Mouse (Mus musculus): ENCODE measurements at regions not wholly inside any gene's neighbourhood (a gene's known extent, or its start where the extent isn't known, plus 50 kb on each side); places are given as distances from the start of the nearest gene placed in this dataset.
A peak's percentile ranks its signal among the peaks of the same experiment; 100 is the strongest.

GRCm38 (mm10) chr2:61527127-61527526, 51.3 kb upstream of the Tank start:
- peak; percentile 89 for ATAC-seq (replicated peaks; ENCODE audit: poor library complexity, severe bottlenecking)

- peak; percentile 28 for ATAC-seq (replicated peaks; ENCODE audit: poor library complexity, severe bottlenecking)
Measured at GRCm38 (mm10) chr2:61524060-61524734, 54.2 kb upstream of the Tank start.

DNA sequence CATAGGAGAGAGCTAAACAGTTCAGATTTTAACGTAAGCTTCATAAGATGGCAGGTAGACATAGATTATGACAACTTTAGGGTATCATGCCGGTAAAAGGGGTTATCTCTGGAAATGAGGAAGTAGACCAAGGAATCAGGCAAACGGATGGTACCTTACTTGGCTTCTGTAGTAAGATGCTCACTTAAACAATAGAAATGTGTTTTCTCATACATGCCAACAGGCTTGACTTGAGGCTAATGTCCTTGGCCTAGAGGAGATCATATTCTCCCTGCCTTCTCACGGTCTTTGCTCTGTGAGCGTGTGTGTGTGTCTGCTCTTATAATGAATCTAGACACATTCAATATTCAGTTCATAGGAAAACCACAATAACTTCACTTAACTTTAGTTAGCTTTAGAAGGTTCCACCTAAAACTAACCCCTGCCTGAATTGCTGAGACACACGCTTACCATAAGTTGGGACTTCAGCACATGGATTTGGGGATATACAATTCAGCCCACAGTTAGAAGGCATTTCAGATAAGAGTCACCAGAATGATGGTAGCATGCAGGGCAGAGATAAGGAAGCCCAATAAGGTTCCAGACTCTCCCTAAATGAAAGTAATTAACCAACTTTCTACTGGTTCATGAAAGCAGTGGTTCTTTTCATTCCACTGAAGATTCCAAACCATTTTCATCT, 63.8 kb upstream of the Tank start:
- peak; percentile 11; the same call in 1 of the 2 replicates for ATAC-seq (replicated peaks; ENCODE audit: poor library complexity, severe bottlenecking)

DNA sequence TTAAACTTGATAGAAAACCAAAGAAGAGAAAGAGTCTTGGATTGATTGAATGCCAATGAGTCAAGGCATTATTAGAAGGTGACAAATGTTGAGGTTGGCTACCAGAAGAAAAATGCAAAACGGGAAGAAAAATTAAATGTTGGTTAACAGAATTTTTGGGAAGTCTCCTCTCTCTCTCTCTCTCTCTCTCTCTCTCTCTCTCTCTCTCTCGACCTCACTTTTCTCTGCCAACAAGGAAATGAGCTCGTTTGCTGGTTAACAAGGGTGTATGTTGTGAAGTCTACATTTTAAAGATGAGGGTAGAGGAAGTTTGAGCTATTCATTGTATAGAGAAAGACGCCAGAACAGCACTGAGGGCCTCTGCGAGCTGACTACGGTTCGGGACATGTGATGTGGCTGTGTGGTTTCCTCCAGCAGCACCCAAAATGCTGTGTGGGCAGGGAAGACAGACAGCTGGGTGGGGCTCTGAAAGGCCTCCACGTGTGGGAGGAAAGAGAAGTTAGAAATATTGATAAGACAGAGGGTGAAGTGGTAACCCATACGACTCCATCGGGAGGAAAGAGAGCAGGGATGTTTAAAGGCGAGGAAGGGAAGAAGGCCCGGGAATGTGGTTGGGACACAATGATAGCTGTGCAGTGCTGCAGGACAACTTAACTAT, 64.5 kb upstream of the Tank start:
- peak; percentile 86 for ATAC-seq (replicated peaks; ENCODE audit: poor library complexity, severe bottlenecking)

DNA sequence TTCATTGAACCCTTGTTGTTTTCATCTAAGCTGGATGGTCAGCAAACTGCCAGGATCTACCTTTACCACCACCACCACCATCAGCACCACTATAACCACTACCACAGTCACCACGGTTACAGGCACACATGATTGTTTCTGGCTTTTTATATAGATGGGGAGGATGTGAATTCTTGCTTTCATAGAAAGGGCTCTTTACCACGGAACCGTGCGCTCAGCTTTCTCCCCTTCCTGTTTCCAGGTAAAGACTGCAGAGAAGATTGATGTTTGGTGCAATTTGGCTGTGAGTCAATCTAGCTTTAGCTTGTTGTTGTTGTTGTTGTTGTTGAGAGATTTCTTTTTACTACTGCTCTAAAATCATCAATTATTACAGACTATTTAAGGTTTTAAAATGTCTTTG, 74.8 kb upstream of the Tank start:
- no peak for ATAC-seq (replicated peaks; ENCODE audit: poor library complexity, severe bottlenecking)

DNA sequence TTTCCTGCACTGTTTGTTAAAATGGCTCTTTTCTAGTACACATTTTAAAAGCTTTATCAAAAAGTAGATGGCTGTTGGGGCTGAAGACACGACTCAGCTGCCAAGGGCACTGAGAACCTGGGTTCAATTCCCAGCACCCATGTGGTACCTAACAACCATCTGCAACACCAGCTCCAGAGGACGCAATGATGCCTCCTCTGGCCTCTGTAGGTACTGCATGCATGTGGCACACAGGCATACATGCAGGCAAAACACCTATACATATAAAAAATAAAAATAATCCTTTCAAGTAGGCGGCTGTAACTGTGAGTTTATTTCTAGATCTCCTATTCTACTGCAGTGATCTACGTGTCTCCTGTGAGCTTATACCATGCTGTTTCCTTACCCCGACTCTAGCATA, 76.5 kb upstream of the Tank start:
- no peak; the same call in 1 of the 2 replicates for ATAC-seq (replicated peaks; ENCODE audit: poor library complexity, severe bottlenecking)

DNA sequence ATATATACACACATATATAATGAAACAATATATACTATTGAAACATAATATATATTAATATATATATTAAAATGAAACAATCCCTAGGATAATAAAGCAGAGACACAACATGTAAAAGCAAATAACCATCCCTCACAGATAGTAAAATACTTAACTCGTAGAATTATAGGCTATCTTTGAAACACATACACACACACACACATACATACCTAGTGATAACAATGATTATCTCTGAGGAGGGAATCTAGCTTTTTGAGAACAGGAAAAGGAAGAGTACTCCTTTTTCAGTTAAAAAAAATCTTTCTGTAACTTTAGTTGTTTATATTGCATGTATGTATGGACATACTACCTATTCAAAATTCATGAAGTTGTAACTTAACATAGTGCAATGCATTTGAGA, 79.1 kb upstream of the Tank start:
- ATAC-seq (replicated peaks; ENCODE audit: poor library complexity, severe bottlenecking): no peak

DNA sequence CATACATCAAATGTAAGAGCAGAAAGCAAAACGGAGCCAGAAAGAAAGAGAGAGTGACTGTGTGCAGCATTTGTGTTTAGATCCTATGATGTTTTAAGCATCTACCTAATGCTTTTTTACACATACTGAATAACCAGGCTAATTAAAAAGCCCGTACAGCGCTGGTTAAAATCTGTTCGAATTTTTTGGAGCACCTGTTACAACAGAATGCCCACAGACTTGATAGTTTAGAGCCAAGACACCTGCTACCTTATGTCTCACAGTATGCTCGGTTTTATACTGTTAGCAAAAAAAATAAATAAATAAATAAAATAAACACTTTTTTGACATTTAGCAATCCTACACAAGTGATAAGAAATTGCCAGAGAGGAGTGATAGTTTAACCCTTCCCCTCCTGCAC, 80.5 kb upstream of the Tank start:
- no peak for ATAC-seq (replicated peaks; ENCODE audit: poor library complexity, severe bottlenecking)

- no peak for ATAC-seq (replicated peaks; ENCODE audit: poor library complexity, severe bottlenecking)
Measured at GRCm38 (mm10) chr2:61496968-61497367, 81.4 kb upstream of the Tank start.

DNA sequence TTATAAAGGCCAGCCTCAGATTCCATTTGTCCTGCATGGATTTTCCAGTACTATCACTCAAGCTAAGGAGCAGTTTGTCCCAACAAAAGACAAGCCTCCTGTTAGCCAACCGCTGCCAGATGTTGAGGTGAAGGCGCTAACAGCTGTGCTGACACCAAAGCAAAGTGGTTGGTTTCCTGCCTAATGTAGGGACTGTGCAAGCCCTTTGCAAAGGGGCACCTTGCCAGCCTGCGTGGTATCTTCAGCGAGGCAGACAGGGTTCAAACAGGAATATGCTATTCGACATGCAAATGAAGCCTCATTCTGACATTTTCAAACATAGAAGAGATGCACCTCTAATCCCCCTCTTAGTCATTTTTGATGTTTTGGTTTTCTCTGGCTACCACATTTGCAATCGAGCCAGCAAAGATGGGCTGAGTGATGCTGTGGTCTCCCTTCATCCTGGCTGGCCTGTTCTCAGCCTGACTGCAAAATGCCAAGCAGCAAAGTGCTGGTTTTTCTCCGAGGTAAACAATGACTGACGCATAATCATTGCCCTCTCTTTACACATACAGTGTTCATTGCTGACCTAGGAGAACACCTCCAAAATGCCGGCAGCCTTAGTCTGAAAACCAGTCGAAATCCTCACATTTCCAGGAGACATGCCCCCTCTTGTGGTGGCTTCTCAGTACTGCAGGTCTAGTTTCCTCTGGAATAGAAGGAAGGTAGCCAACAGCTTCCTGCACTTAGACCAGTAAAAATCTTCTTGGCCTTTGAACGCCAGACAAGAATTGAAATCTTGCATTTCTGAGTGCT, 84.3 kb upstream of the Tank start:
- peak; percentile 70 for ATAC-seq (replicated peaks; ENCODE audit: poor library complexity, severe bottlenecking)

DNA sequence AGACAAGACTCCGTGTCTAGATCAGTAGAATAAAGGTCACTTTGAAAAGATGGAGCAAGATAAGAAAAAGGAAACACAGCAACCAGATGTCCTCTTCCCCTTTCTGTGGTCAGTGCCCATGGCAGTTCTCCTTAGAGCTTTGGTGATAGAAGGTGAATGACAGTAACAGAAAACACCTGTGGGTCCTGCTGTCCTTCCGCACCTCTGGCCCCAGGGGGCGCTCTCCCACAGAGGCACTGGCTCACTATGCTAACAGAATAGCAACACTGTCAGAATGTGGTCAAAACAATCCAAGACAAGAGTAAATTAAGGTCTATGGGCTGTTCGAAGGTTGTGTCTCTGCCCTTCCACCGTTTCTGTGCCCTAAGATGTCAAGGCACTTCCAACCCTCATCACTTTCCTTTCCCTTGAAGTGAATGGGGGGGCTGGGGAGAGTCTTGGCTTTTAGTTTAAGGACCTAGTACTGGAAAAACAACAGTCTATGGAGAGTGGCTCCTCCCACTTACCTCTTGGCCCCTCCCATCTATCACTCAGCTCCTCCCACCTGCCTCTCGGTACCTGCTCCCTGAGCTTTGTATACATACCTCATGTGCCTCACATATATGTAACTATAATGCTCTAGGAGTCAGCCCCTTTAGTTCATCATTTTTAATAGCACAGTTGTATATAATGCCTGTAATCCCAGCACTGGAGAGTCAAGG, 86.2 kb upstream of the Tank start:
- ATAC-seq (replicated peaks; ENCODE audit: poor library complexity, severe bottlenecking): peak; percentile 56

- ATAC-seq (replicated peaks; ENCODE audit: poor library complexity, severe bottlenecking): 0 out of 2 replicates have a peak, but pooled peaks have one; percentile 30
Measured at GRCm38 (mm10) chr2:61490436-61491109, 87.8 kb upstream of the Tank start.

DNA sequence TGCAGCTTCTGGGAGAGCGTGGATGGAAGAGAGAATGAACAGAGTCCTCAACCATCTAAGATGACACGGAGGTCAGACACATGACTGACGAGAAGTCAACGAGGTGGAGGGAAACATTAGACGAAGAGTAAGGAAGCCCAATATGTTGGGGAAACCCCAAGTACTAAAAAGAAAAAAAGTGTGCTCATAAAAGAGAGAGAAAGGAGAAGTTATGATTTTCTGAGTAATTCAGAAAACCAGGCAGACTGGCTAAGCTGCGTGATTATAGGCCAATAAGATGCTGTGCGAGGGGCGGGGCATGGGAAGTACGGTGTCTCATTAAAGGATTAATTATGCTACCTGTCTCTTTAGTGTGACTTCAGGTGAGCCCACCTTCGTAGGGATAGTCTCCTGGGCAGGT, 88.6 kb upstream of the Tank start:
- 0 out of 2 replicates have a peak, but pooled peaks have one; percentile 26 for ATAC-seq (replicated peaks; ENCODE audit: poor library complexity, severe bottlenecking)

GRCm38 (mm10) chr2:61483820-61484219, 94.6 kb upstream of the Tank start:
- peak; percentile 99 for ATAC-seq (replicated peaks; ENCODE audit: poor library complexity, severe bottlenecking)

- no peak for ATAC-seq (replicated peaks; ENCODE audit: poor library complexity, severe bottlenecking)
Measured at GRCm38 (mm10) chr2:61476648-61477047, 101.7 kb upstream of the Tank start.

DNA sequence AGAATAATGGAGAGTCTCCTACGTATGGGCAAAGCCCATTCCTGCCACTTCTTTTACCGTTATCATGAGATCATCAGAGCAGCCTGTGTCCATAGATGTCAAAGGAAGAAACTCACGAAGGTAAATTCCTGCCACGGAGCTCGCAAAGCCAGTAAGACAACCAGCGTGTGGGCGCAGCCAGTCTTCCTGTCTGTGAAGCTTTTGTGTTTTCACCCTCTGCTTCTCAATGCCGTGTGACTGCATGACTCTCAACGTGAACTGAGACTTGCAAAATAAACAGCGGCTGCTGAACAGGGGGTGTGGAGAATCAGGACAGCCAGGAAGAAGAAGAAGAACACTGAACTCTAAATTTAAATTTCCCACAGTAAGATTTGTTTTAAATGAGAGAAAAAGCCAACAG, 103.8 kb upstream of the Tank start:
- no peak for ATAC-seq (replicated peaks; ENCODE audit: poor library complexity, severe bottlenecking)

- no peak for ATAC-seq (replicated peaks; ENCODE audit: poor library complexity, severe bottlenecking)
Measured at GRCm38 (mm10) chr2:61470521-61470920, 107.9 kb upstream of the Tank start.

DNA sequence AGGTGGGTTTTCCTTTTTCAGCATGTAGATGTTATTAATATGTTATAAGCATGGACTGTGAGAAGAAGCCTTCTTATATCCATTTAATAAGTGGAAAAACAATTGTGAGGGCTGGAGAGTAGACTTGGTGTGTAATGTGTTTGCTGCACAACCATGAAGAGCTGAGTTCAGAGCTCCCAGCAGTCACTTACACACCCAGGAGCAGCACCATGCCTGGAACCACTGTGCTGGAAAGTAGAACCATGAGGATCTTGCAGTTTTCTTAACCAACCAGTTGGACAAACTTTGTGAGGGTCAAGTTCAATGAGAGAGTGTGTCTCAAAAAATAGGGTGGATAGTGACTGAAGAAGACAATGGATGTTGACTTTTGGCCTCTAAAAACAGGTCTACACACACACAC, 108.3 kb upstream of the Tank start:
- ATAC-seq (replicated peaks; ENCODE audit: poor library complexity, severe bottlenecking): no peak

GRCm38 (mm10) chr2:61455902-61456301, 122.5 kb upstream of the Tank start:
- peak; percentile 69 for ATAC-seq (replicated peaks; ENCODE audit: poor library complexity, severe bottlenecking)

DNA sequence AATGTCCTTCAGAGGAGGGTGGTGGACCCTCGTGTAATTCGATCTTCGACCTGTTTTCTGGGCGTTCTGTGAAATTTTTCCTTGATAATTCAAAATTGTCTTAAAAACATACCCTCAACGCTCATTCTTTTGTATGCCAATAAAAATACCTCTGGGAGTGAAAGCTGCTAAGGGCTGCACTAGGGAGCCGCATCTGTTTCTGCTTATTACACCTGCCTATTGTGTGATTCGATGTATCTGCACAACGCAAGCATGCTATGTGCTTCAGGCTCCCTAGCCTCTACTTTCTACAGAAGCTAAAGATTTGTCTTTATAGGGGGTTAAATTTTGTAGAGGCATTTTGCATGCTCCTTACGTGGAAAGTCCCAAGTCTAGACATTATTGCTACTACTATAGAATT, 123.7 kb upstream of the Tank start:
- ATAC-seq (replicated peaks; ENCODE audit: poor library complexity, severe bottlenecking): no peak

Measured in granulocyte monocyte progenitor cell, adult 5-6 weeks (primary cell).